Mouse (Mus musculus): ENCODE data around the gene Tspan1.

Tspan1 gene

DNA sequence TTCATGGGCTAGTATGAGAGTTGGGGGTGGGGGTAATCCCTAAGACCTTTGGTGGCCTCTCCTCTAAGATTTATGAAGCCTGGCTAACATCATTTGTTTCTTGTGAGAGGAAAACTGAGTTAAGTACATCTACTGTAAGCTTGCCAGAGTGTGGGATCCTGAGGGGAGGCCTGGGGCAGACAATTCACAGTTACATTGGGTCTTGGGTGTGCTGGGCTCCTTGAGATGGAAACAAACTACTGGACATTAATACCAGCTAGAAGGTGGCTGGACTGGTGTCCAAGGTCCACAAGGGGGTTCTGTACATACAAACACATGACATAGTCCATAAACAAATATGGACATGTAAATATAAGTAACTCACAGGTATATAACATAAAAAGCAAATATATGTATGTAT, 7.7 kb upstream of the Tspan1 start:
- TF ChIP-seq GATA4 (IDR thresholded peaks at IDR 0.05; ENCODE audit: insufficient replicate concordance, low read length) = no peak

DNA sequence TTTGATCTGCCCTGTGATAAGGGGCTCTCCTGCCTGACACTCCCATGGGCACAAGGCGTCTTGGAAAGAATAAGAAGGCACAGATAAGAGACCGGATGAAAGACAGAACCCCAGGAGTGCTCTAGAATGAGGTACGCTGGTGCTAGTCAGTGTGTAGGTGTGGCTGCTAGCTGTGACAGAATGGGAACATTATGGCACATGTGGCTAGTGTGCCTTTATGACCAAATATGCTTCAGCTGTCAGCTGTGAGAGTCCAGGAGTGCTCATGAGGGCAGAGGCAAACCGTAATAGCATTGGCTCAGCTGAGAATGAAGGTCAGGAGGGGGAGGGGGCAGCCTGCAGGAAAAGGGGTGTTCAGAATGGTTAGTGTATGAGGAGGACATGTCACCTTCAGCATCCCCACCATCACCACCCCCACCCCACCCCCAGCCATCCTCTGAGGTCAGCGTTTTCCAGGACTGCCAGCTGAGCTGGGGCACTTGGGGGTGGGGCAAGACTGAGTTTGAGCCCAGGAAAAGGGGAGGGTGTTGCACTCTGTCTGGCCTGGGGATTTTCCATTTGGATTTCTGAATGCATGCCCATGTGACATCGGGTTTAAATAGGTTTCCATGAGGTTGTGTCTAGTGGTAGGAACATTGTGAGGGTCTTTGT, 7.2 kb upstream of the Tspan1 start:
- TF ChIP-seq GATA4 (IDR thresholded peaks at IDR 0.05; ENCODE audit: insufficient replicate concordance, low read length) = no peak

DNA sequence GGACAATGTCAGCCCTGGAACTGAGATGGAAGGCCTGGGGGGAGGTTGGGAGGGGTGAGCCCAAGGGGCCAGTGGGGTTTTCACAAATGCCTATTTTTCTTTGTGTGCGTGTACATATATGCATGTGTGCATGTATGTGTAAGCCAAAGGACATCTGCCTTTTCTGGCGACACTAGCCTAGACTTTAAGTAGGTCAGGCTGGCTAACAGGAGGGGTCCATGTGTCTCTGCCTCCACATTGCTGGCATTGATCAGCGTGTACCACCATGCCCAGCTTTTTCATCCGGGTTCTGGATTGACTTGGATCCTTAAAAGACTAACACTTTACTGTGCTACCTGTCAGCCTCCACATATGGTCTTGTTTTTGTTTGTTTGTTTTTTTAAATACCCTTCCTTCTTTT, 6.4 kb upstream of the Tspan1 start:
- no peak for TF ChIP-seq GATA4 (IDR thresholded peaks at IDR 0.05; ENCODE audit: insufficient replicate concordance, low read length)

DNA sequence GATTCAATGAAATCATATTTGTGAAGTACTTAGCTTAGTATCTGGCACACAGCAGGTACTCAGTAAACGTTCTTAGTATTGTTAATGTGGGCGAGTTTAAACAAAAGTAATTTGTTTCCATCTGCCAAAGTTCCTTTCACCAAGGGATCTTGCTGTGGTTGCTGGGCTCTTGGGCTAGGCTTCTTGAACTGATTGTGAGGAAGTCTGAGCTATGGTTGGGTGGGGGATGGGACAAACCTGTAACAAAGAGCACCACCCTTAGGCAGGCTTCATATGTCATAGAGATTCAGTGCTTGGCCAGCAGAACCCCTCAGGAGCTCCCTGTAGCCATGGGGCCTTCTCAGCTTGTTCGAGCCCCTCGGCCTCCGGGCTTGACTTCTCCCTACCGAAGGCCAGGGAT, 5.7 kb upstream of the Tspan1 start, which contains the start of the genes 1700042G07Rik and Gm49337:
1700042G07Rik (plus strand) TSS at position 301 of the 400 bp plus-strand sequence.
Gm49337 (plus strand) TSS at position 313 of the 400 bp plus-strand sequence.
- no peak for TF ChIP-seq GATA4 (IDR thresholded peaks at IDR 0.05; ENCODE audit: insufficient replicate concordance, low read length)

DNA sequence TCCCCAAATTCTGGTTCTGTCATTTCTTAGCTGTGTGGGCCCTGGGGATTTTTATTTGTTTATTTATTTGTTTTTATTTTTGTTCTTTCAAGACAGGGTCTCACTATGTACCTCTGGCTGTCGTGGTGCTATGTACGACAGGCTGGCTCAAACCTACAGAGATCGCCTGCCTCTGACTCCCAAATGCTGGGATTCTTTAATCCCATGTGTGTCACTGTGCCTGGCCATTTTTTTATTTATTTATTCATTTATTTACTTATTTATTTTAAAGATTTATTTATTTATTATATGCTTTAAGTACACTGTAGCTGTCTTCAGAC, 1.9 kb upstream of the Tspan1 start:
- no peak for TF ChIP-seq GATA4 (IDR thresholded peaks at IDR 0.05; ENCODE audit: insufficient replicate concordance, low read length)

DNA sequence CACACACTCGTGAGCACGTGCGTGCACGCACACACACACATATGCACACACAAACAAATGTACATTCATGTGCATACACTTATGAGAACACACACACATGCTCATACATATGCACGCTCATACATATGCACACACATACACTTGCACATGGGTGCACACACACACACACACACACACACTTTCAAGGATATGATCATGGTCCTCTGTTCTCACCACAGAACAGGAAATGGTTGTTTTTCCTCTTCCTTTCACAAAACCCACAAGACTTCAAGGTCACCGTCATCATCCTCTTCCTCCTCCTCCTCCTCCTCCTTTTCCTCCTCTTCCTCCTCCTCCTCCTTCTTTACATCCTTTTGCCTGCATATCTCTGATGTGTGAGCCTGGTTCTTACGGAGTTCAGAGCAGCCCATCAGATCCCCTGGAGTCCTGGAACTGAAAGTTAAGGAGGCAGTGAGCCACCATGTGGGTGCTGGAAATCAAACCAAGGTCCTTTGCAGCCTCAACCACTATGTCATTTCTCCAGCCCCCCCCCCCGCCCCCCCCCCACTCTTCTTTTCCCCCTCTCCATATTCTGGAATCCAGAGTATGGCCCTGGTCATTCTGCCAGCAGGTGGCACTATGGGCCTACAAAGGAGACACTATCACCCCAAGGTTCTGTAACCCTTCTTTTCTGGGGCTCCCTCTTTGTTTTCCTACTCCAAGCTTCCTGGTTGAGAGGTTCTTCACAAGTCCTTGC, 1.4 kb upstream of the Tspan1 start:
- no peak for TF ChIP-seq GATA4 (IDR thresholded peaks at IDR 0.05; ENCODE audit: insufficient replicate concordance, low read length)

DNA sequence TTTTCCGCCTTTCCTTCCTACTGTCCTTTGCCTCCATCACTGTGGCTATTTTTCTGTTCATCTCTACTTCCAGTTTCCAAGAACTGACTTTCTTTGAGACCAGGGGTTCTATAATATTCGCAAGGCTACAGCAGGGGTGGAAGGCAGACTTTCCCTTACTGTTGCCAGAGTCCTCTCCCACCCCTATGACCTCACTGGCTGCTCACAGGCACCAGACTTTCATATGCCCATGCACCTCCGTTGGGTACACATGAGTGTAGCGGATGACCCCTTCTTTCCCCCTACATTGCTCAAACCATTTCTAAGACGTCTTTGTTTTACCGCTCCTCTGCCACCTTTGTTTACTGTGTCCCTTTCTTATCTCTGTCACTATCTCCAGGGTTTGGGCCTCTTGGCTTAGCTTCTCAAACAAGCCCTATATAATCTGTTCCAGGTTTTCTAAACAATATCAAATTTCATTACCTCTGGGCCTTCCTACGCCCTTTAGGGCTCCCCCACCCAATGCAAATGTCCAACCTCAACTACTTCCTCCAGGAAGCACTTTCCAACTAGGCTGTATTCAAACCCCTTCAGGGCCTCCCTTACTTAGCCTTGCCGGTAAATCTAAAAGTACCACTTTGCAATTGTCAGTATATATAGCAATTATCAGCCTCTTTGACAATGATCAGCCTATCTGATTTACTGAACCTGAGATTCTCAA, 1.5 kb downstream of the Tspan1 start:
- TF ChIP-seq GATA4 (IDR thresholded peaks at IDR 0.05; ENCODE audit: insufficient replicate concordance, low read length) = no peak

DNA sequence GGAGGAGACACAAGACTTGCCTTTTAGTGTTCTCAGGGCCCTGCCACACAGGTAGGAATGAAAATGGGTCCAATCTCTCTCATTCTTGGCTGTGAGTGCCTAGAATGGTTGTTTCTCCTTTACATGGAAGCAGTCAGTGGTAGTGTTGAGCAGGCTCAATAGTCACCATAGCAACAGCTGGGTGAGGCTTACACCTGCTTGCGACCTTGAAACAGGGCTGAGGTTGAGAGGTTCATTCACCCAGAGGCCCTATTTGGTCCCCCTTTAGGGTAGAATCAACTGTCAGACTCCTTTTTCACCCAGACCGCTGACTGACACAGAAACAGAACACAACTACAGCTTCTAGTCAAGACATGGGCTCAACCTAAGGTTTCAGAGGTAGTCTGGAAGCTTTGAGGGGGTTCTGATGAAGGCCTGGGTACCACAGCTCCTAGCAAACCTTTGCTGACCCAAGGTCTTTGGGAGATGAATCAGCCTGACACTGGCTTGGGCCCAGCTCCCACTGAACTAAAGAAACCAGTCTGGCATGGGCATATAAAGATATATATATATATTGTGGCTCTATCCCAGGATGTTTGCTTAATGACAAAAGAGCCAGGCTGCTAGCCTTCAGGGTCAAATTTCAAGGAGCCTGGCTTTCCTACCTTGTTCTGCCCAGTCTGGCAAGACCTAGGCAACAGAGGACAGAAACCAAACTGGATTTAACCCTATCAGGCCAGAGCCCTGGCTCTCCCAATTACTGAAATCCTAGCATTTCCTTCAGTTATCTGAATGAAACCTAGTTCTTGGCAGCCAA, 2.4 kb downstream of the Tspan1 start:
- TF ChIP-seq GATA4 (IDR thresholded peaks at IDR 0.05; ENCODE audit: insufficient replicate concordance, low read length) = no peak

DNA sequence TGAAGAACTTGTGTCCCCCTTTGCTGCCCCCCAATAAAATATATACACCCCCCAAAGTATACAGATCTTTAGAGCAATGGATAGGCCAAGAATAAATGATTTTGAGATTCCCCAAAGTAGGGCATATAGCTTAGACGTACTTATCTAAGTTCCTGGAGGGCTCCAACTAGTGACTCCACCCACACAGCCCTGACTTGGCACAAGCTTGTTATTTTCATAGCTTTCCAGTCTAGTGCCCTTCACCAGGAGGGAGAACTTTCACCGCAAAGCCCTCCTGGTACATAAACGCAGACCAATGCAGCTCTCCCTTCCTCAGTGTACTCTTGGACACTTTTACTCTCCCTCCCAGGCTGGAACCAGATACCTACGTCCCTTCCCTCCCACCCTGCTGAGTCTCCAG, 5.3 kb downstream of the Tspan1 start:
- no peak for TF ChIP-seq GATA4 (IDR thresholded peaks at IDR 0.05; ENCODE audit: insufficient replicate concordance, low read length)

DNA sequence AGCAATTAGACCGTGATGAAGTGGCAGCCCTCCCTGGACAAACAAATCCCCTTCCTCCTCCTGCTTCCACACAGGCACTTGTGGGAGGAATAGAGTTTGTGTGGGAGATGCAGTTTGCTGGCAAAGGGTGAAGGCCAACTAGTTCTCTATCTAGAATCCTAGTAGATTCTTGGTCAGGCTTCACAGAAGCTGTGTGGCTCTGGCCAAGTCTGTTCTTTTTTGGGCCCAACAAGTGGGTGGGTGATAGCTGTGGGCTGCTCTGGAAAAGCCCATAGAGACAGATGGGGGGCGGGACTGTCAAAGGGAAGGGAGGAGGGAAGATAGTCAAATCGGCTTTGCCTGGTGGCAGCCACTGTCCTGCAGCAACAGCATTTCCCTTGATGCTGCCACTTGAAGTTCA, 6.6 kb downstream of the Tspan1 start:
- no peak for TF ChIP-seq GATA4 (IDR thresholded peaks at IDR 0.05; ENCODE audit: insufficient replicate concordance, low read length)

DNA sequence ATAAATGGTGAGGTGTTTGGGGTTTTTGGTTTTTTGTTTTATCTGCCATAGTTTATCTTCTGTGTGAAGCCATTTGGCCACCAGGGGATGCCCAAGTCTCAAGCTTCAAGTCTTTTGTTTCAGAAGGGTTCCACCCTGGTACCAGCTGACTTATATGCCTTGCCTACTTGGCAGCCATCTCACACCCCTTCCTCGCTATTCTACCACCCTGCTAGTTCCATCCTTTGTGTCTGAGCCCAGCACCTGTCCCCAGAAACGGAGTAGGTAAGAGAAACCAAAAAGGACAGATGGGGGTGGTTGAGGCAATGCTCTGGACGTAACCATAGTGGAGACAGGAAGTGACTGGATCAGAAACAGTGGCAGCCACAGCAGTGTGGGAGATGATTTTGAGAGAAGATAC, 7.5 kb downstream of the Tspan1 start:
- no peak for TF ChIP-seq GATA4 (IDR thresholded peaks at IDR 0.05; ENCODE audit: insufficient replicate concordance, low read length)

DNA sequence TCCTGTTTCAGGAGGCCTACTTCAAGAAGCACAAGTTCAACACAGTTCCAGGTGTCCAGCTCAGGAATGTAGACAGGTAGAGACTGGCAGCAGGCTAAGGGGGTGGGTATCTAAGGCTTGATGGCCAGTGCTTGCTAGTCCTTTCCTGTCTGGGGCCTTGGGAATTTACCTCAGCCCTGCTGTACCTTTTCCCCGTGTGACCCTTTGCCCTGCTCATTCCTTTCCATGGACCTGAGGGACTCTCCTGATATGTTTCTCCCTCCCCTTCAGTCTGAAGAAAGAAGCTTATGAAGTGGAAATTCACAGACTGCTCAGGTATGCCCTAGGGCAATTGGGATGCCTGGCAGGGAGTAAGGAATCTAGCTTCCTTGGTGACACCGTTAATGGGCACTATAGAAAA, 9.5 kb downstream of the Tspan1 start:
- no peak for TF ChIP-seq GATA4 (IDR thresholded peaks at IDR 0.05; ENCODE audit: insufficient replicate concordance, low read length)

DNA sequence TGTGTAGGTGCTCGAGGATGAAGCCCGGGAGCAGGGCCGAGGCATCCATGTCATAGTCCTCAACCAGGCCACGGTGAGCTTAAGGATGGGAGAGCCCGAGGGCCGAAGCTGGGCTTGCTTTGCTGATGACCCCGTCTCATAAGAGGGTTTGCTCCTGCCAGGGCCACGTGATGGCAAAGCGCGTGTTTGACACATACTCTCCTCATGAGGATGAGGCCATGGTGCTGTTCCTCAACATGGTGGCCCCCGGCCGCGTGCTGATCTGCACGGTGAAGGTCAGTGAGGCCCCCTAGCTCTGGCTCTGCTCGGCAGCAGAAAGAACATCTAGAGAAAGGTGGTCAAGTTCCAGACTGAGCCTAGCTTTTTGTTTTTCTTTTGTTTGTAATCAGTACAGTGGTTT, 14.7 kb downstream of the Tspan1 start:
- no peak for TF ChIP-seq GATA4 (IDR thresholded peaks at IDR 0.05; ENCODE audit: insufficient replicate concordance, low read length)

DNA sequence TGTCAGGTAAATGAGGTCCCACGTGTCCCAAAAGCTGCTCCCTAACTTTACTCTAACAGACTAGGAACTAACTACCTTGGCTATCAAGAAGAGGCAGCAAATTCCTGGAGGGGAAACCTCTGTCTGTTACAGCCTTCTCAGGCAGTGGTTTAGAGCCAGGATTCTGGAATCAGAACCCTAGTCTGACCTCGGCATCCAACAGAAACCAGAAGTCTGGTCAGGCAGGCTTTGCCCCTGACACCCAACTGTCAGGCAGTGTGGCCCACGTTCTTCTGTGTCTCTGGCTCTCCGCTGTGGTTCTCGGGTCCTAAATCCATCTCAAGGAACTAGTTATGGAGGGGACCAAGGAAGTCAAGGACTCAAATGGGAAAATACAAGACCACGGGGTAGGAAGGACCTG, 16.2 kb downstream of the Tspan1 start, which contains the start of gene Lurap1:
Lurap1 (minus strand) TSS at position 101 of the 400 bp plus-strand sequence.
- TF ChIP-seq GATA4 (IDR thresholded peaks at IDR 0.05; ENCODE audit: insufficient replicate concordance, low read length) = no peak

DNA sequence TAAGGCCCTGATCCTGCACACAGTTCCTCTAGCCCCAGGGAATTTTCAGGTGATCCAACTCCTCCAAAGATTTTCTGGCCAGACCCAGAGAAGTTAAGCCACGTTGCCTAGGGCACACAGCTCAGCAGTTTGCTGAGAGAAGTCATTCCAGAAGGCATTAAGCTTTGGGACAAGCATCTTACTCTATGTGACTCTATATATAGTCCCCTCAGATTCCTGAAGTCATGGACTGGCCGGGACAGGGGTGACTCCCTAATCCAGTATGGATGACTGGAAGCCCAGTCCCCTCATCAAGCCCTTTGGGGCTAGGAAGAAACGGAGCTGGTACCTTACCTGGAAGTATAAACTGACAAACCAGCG, 16.6 kb downstream of the Tspan1 start:
- no peak for TF ChIP-seq GATA4 (IDR thresholded peaks at IDR 0.05; ENCODE audit: insufficient replicate concordance, low read length)
